Mouse (Mus musculus) colon, adult 2 months (tissue): ENCODE results near the gene Bdp1. TPM values are rescaled to one million over a fixed set of nuclear protein-coding genes. Genes with fewer than 3 reads are reported as not detected.

Source experiments
- polyA plus RNA-seq: library from polyadenylated mRNA; depleted of rRNA; stranded (reverse); fragments of >200 nt; gene quantifications from 2 replicates; pipeline ENCODE4 v1.2.3, GENCODE M21; 2012; rRNA removed

The Bdp1 gene
- polyA plus RNA-seq, result 1.3 and 2.4 TPM in 2 replicates

DNA sequence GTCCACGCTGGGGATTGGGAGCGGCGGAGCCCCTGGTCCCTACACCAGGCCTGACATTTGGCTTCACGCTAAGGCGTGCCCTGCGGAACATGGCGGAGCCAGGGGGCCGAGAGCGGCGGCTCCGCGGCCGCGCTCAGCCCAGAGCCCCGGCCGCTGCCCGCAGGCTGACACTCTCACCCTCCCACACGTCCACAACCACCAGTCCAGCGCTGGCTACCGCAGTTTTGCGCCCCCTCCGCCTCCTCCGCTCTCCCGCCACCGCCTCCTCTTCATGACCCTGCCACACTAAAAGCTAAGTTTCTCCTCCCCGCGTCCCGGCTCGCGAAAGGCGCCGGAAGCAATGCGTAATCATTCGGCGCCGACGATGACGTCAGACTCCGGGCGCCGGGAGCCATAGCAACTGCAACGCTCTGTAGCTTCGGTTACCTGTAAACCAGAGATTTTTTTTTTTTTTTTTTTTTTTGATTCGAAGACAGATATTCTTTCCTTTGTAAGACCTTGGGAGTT lies at the start of gene Bdp1:
Bdp1 (minus strand) TSS at position 323 of the 507 bp plus-strand sequence.

DNA sequence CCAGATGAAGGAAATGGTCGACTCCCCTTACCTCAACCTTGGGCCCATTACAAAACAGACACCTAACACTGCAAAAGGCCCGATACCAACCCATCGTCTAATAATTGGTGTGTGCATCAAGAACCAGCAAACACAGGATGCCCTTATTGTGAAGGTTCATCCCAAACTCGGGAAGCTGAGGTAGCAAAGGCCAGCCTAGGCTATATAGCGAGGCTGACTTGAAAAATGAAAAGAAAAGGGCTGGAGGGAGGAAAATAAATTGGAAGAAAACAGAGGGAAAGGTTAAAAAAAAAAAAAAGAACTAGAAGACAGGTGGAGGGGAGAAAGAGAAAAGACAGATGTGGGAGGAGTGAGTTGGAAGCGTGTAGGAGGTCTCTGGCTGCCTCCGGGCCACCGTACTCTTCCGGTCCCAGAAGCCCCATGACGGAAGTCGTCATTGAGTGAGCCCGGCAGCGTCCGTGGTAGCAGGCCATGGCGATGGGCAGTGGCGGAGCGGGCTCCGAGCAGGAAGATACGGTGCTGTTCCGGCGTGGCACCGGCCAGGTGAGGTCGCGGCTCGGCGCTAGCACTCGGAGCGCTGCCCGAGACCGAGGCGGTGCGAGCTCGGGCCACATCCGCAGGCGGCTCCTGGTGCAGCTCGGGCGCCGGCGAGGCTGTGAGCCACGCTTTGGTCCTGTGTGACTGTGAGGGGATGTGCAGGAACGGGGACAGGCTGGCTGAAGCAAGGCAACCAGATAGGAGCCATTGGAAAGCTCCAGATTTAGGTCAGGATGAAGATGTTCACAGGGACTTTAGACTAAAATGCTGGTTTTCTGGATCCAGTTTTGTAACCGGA lies 20.8 kb upstream of the Bdp1 start, which contains the start of gene Smn1:
Smn1 (plus strand) TSS at position 430 of the 835 bp plus-strand sequence.

DNA sequence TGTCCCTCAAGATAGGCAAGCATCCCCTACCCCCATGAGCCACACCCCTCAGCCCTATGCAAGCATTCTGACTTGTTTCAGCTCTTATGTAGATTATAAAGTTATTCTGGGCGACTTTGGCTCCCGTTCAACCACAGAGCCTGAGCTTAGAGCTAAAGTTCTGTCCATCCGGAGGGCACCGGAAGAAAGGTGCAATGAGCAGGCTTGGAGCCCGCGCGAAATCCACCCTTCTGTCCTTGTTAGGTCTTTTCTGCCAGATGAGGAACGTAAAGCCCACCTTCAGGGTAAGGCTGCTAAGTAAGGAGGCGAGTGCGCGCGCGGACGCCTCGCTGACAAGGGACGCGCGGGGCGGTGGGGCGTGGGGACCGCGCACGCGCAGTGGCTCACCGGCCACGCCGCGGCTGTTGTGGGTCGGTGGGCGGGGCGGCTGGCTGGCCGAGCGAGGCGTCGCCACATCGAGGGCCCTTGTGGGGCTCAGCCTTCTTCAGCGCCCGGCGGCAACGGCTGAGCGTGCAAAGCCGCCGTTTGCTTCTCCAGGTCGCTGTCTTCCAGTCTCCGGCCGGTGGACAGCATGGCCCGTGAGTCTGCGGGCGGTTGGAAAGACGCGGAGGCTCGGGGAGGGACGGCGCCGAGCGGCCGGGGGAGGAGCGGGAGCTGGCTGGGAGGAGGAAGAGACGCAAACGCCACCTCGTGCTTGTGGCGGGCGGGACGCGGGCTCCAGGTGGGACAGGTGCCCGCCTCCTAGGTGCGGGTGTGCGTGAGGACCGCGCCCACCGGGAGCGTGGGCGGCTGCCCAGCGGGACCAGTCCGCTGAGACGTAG lies 4.0 kb upstream of the Bdp1 start, which contains the start of gene Serf1:
Serf1 (plus strand) TSS at position 361 of the 821 bp plus-strand sequence.

DNA sequence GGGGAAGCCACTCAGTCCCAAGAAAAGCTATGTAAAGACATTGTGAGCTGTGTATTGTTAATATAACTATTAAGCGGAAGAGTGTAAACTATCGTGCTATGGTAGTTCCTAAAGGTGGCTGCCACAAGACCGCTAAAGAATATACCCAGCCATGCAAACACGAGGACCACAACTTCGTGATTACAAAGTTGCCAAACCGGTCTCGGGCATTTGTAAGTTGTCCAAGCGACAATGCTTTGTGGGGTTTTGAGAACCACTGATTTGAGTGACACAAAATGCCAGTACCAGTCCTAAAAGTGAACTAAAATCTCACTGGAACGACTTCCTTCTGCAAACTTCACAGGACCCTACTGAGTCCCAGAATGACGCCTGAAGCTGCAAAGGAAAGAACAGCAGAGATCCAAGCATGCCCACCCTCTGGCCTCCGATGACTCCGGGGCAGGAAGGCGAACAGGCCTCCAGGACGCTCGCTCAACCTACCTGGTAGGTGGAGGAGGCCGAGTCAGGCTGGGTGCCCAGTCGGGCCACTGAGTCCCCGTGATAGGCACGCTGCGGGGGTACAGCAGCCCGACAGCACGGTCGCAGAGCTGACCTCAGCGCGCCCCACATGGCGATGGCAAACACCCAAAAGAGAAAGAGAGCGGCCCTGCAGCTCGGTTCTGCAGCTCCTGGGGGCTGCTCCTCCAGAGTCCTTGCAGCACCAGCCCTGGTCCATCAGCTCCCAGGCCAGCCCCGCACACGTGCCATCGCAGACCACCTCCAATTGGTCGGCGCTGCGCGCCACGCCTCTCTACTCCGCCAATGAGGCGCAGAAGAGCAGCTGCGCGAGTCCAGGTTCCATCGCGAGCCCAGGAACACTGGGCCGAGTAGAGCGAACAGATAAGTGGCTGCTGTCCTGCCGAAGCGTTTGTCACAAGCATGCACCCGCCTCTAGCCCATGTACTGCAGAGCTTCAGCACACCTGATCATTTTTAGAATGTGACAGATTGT lies 88.7 kb downstream of the Bdp1 start, which contains the start of gene Mccc2:
Mccc2 (minus strand) TSS at position 734 of the 990 bp plus-strand sequence.

Other genes starting within 250 kb of the Bdp1 start
- gene Cartpt, start 203.0 kb downstream of the Bdp1 start, polyA plus RNA-seq, result 1.4 and 3.6 TPM in 2 replicates
- gene Mccc2, start 88.4 kb downstream of the Bdp1 start, polyA plus RNA-seq, result 16.2 and 16.8 TPM in 2 replicates
- 9.3 and 15.4 TPM in 2 replicates for gene Serf1, start 3.9 kb upstream of the Bdp1 start, polyA plus RNA-seq
- 5.7 and 8.4 TPM in 2 replicates for gene Smn1, start 20.8 kb upstream of the Bdp1 start, polyA plus RNA-seq
- gene Naip2, start 98.0 kb upstream of the Bdp1 start, polyA plus RNA-seq, result 10.6 and 13.0 TPM in 2 replicates
- gene Naip5, start 142.3 kb upstream of the Bdp1 start, polyA plus RNA-seq, result 9.8 and 10.7 TPM in 2 replicates
- gene Naip6, start 213.6 kb upstream of the Bdp1 start, polyA plus RNA-seq, result 19.8 and 22.3 TPM in 2 replicates